ENCODE assay signal across 8 mouse cellular contexts in the genomic region with DNA sequence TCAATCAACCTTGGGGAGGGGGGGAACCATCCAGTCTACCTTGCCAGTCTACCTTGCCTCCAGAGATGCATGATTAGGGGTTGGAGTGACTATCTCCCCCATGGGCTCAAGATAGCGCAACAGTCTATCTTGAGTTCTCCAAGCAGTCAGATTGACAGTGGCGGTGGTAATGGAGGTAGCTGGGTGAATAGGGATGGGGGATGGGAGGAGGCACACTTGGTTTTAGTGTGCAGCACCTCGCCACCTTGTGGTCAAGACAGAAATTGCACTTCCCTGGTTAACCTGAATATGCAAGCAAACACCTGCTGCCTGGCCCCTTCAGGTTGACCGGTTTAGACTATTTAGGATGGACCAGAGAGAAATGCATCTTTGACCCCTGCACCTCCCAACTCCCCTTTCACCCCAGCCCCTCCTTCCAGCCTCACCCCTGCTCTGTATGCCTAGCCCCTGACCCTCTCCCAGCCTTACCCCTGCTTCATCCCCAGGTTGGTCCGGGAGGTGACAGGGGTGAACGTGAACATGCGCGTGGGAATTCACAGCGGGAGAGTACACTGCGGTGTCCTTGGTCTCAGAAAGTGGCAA.
DNase-seq lines count a peak whose midpoint lies in the region; ATAC-seq and TF ChIP-seq lines count a peak whose summit lies in the region.

No protein-coding gene starts in this region.

- peak; percentile 64 for ATAC-seq in forebrain, embryonic 14.5 days
- ATAC-seq in lung, embryonic 16.5 days (ENCODE audit: low read depth) = peak; percentile 44

- no peak for TF ChIP-seq POLR2A in ES-Bruce4 (IDR thresholded peaks at IDR 0.05; ENCODE audit: insufficient read depth, low read length)

- H3K27ac ChIP-seq in ES-Bruce4 (ENCODE audit: insufficient read depth, low read length) = no peak overlapping the region
- H3K27ac ChIP-seq in forebrain, embryonic 14.5 days (ENCODE audit: low read depth, low read length) = no peak overlapping the region
- H3K27ac ChIP-seq in lung, embryonic 16.5 days (ENCODE audit: low read length) = no peak overlapping the region

- no peaks in the 10 kb centered on the region for H3K36me3 ChIP-seq in ES-Bruce4 (ENCODE audit: control insufficient read depth, insufficient read depth, low read length, poor library complexity, severe bottlenecking)
- H3K36me3 ChIP-seq in forebrain, embryonic 14.5 days (ENCODE audit: control insufficient read depth, insufficient read depth, low read length) = no peaks in the 10 kb centered on the region
- no peaks in the 10 kb centered on the region for H3K36me3 ChIP-seq in lung, embryonic 16.5 days (ENCODE audit: control insufficient read depth, insufficient read depth, low read length)

- no peak overlapping the region for H3K9ac ChIP-seq in ES-Bruce4 (ENCODE audit: low read depth, poor library complexity, severe bottlenecking)
- no peak overlapping the region for H3K9ac ChIP-seq in forebrain, embryonic 14.5 days (ENCODE audit: low read length)
- no peak overlapping the region for H3K9ac ChIP-seq in lung, embryonic 16.5 days (ENCODE audit: low read length)

- intact Hi-C loops in heart, postnatal 25 days (cut with DNase I) = loop anchor here (1.0 to 2.0 kb wide), 3 partner anchors 116 to 210 kb away; a partner anchor contains a TSS

- no peaks in the 10 kb centered on the region for H3K27me3 ChIP-seq in ES-Bruce4 (ENCODE audit: control insufficient read depth, insufficient read depth, low read length, poor library complexity, severe bottlenecking)
- no peaks in the 10 kb centered on the region for H3K27me3 ChIP-seq in forebrain, embryonic 14.5 days (replicated peaks; ENCODE audit: control insufficient read depth, insufficient read depth, low read length)
- peaks cover 2% of the 10 kb centered on the region for H3K27me3 ChIP-seq in lung, embryonic 16.5 days (ENCODE audit: control insufficient read depth, insufficient read depth, low read depth, low read length)

- no peaks in the 10 kb centered on the region for H3K4me1 ChIP-seq in ES-Bruce4 (ENCODE audit: control insufficient read depth, insufficient read depth, low read length)
- peaks cover 3% of the 10 kb centered on the region; the same call in 1 of the 2 replicates for H3K4me1 ChIP-seq in forebrain, embryonic 14.5 days (ENCODE audit: control insufficient read depth, insufficient read depth, low read length)
- no peaks in the 10 kb centered on the region for H3K4me1 ChIP-seq in lung, embryonic 16.5 days (replicated peaks; ENCODE audit: control insufficient read depth, insufficient read depth, low read length)

- H3K4me3 ChIP-seq in ES-Bruce4 (ENCODE audit: low read depth, low read length) = no peak overlapping the region
- H3K4me3 ChIP-seq in forebrain, embryonic 14.5 days (ENCODE audit: low read depth, low read length) = no peak overlapping the region
- no peak overlapping the region for H3K4me3 ChIP-seq in lung, embryonic 16.5 days (ENCODE audit: low read length)

- no peaks in the 10 kb centered on the region for H3K9me3 ChIP-seq in ES-Bruce4 (replicated peaks; ENCODE audit: control insufficient read depth, insufficient read depth, low read length, poor library complexity, severe bottlenecking)
- H3K9me3 ChIP-seq in forebrain, embryonic 14.5 days (replicated peaks; ENCODE audit: control insufficient read depth, low read length) = no peaks in the 10 kb centered on the region
- no peaks in the 10 kb centered on the region for H3K9me3 ChIP-seq in lung, embryonic 16.5 days (ENCODE audit: control insufficient read depth, low read length)

- WGBS in forebrain, embryonic 14.5 days = 36% methylated on average over 10 of the region's 10 CpGs
- 32% methylated on average over 10 of the region's 10 CpGs for WGBS in lung, embryonic 16.5 days

- peak; percentile 86 for TF ChIP-seq CTCF in ES-Bruce4 (IDR thresholded peaks at IDR 0.05; ENCODE audit: low read depth, low read length)

- TF ChIP-seq EP300 in ES-Bruce4 (IDR thresholded peaks at IDR 0.05; ENCODE audit: insufficient read depth, low read depth, low read length) = no peak

- DNase-seq in c-Kit-positive CD71-positive TER-119-negative erythroid progenitor cells, embryonic 14.5 days (ENCODE audit: low read depth) = peak; percentile 50
- DNase-seq in forebrain, embryonic 14.5 days (ENCODE audit: low spot score) = peak; percentile 95
- peak; percentile 50 for DNase-seq in heart, postnatal 25 days (ENCODE audit: low spot score)
- peak; percentile 76 to 93 for DNase-seq in layer of hippocampus, adult 18-20 months (ENCODE audit: low spot score in 2 of 2)
- peak; percentile 66 for DNase-seq in ovary, postnatal 36 days (ENCODE audit: low spot score)
- DNase-seq in thymus, postnatal 14 days = peak; percentile 81

- no peak overlapping the region for H3K4me2 ChIP-seq in forebrain, embryonic 14.5 days (ENCODE audit: low read length)
- no peak overlapping the region for H3K4me2 ChIP-seq in lung, embryonic 16.5 days (ENCODE audit: low read depth, low read length)
